ENCODE assay signal across 8 mouse cellular contexts in the genomic region with DNA sequence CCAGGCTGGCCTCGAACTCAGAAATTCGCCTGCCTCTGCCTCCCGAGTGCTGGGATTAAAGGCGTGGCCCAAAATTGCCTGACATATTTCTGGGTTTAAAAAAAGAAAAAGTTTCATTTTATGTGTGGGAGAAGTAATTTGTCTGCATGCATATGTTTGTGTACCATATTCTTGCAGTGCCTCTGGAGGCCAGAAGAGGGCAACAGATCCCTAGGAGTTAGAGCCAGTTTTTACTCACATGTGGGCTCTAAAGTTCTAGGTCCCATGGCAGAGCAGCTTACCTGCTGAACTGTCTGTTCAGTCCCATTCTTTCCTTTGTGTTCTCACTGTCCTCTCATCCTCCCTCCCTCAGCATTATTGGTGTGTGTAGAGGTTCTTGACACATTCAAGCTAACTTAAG. TPM values are rescaled to one million over a fixed set of nuclear protein-coding genes. Genes with fewer than 3 reads are reported as not detected.
A peak's percentile ranks its signal among the peaks of the same experiment; 100 is the strongest.
DNase-seq lines count a peak whose midpoint lies in the region; ATAC-seq and TF ChIP-seq lines count a peak whose summit lies in the region.

No protein-coding gene starts in this region.

- TF ChIP-seq EP300 in stomach, postnatal 0 days (optimal IDR thresholded peaks at IDR 0.05), result no peak

- H3K27ac ChIP-seq in midbrain, embryonic 14.5 days (replicated peaks; ENCODE audit: low read depth, low read length), result no peak overlapping the region
- H3K27ac ChIP-seq in midbrain, embryonic 13.5 days, result no peak overlapping the region
- H3K27ac ChIP-seq in bone marrow, adult 2 months (ENCODE audit: control insufficient read depth, insufficient read depth, low read depth, low read length, poor library complexity), result no peak overlapping the region
- H3K27ac ChIP-seq in stomach, postnatal 0 days (replicated peaks), result no peak overlapping the region

- TF ChIP-seq CTCF in bone marrow, adult 2 months (IDR thresholded peaks at IDR 0.05; ENCODE audit: control insufficient read depth, insufficient read depth, low read length), result 0 out of 2 replicates have a peak, but pooled peaks have one; percentile 14
- TF ChIP-seq CTCF in stomach, postnatal 0 days (IDR thresholded peaks at IDR 0.05; ENCODE audit: low read depth), result peak; percentile 78

- H3K9me3 ChIP-seq in midbrain, embryonic 14.5 days (ENCODE audit: control insufficient read depth, low read length), result no peaks in the 10 kb centered on the region
- no peaks in the 10 kb centered on the region for H3K9me3 ChIP-seq in midbrain, embryonic 13.5 days
- no peaks in the 10 kb centered on the region for H3K9me3 ChIP-seq in stomach, postnatal 0 days (ENCODE audit: control insufficient read depth, low read length)

- H3K27me3 ChIP-seq in midbrain, embryonic 14.5 days (ENCODE audit: control insufficient read depth, insufficient read depth, low read length), result no peaks in the 10 kb centered on the region
- no peaks in the 10 kb centered on the region for H3K27me3 ChIP-seq in midbrain, embryonic 13.5 days
- no peaks in the 10 kb centered on the region for H3K27me3 ChIP-seq in stomach, postnatal 0 days (ENCODE audit: control insufficient read depth, insufficient read depth, low read length)

- ATAC-seq in midbrain, embryonic 14.5 days (ENCODE audit: low FRiP score, low TSS enrichment), result no peak
- no peak for ATAC-seq in midbrain, embryonic 13.5 days
- ATAC-seq in stomach, postnatal 0 days (ENCODE audit: low FRiP score, low TSS enrichment), result no peak

- H3K4me1 ChIP-seq in midbrain, embryonic 14.5 days (ENCODE audit: control insufficient read depth, insufficient read depth, low read length), result no peaks in the 10 kb centered on the region
- H3K4me1 ChIP-seq in midbrain, embryonic 13.5 days (replicated peaks), result no peaks in the 10 kb centered on the region
- no peaks in the 10 kb centered on the region for H3K4me1 ChIP-seq in bone marrow, adult 2 months (ENCODE audit: control insufficient read depth, insufficient read depth, low read length)
- H3K4me1 ChIP-seq in stomach, postnatal 0 days (replicated peaks; ENCODE audit: control insufficient read depth, insufficient read depth), result no peaks in the 10 kb centered on the region

- TF ChIP-seq POLR2A in bone marrow, adult 2 months (IDR thresholded peaks at IDR 0.05; ENCODE audit: borderline replicate concordance, control insufficient read depth, low read depth, low read length), result no peak

- no peak overlapping the region for H3K4me3 ChIP-seq in midbrain, embryonic 14.5 days (replicated peaks; ENCODE audit: low read depth, low read length)
- H3K4me3 ChIP-seq in midbrain, embryonic 13.5 days (replicated peaks), result no peak overlapping the region
- H3K4me3 ChIP-seq in bone marrow, adult 2 months (replicated peaks; ENCODE audit: control insufficient read depth, low read depth, low read length), result no peak overlapping the region
- no peak overlapping the region for H3K4me3 ChIP-seq in stomach, postnatal 0 days (ENCODE audit: low read depth, low read length)

- peak; percentile 13 to 30 for DNase-seq in frontal cortex, postnatal 36 days (ENCODE audit: low spot score in 2 of 2)
- DNase-seq in frontal cortex, postnatal 25 days (ENCODE audit: low spot score in 2 of 2), result no peak
- DNase-seq in midbrain, embryonic 14.5 days, result peak; percentile 66
- DNase-seq in lung, adult 18-20 months, result peak; percentile 10 to 24
- DNase-seq in stomach, postnatal 0 days (ENCODE audit: low spot score), result peak; percentile 30
- DNase-seq in gastrocnemius, postnatal 25 days, result no peak

- H3K36me3 ChIP-seq in midbrain, embryonic 14.5 days (ENCODE audit: control insufficient read depth, insufficient read depth, low read length), result peaks cover 78% of the 10 kb centered on the region
- H3K36me3 ChIP-seq in midbrain, embryonic 13.5 days, result peaks cover 89% of the 10 kb centered on the region
- peaks cover 33% of the 10 kb centered on the region for H3K36me3 ChIP-seq in stomach, postnatal 0 days (ENCODE audit: control insufficient read depth, insufficient read depth, low read length)

- 93% methylated on average over 4 of the region's 4 CpGs for WGBS in midbrain, embryonic 14.5 days
- 94% methylated on average over 4 of the region's 4 CpGs for WGBS in midbrain, embryonic 13.5 days
- WGBS in bone marrow, adult 2 months, result 80% methylated on average over 4 of the region's 4 CpGs
- 91% methylated on average over 4 of the region's 4 CpGs for WGBS in stomach, postnatal 0 days

- no peak overlapping the region for H3K9ac ChIP-seq in midbrain, embryonic 14.5 days (replicated peaks; ENCODE audit: low read length)
- H3K9ac ChIP-seq in midbrain, embryonic 13.5 days (replicated peaks), result no peak overlapping the region
- H3K9ac ChIP-seq in stomach, postnatal 0 days (ENCODE audit: low read length), result no peak overlapping the region

- H3K4me2 ChIP-seq in midbrain, embryonic 14.5 days (ENCODE audit: low read length), result no peak overlapping the region
- no peak overlapping the region for H3K4me2 ChIP-seq in midbrain, embryonic 13.5 days (replicated peaks)
- H3K4me2 ChIP-seq in stomach, postnatal 0 days (replicated peaks; ENCODE audit: low read depth), result no peak overlapping the region

RNA-seq across cellular contexts. Expression of gene Luc7l, which starts 24.0 kb away (rescaled TPM):
- 85.7 and 119 TPM in 2 replicates for polyA plus RNA-seq in midbrain, embryonic 14.5 days (2014; fragmentation: Nextera tagmentation; extraction: Ambion mirVana)
- polyA plus RNA-seq in midbrain, embryonic 13.5 days (2015; fragmentation: Nextera tagmentation; extraction: Ambion mirVana), result 121 and 126 TPM in 2 replicates
- 45.6 and 59.8 TPM in 2 replicates for polyA plus RNA-seq in bone marrow, adult 2 months (2011; ENCODE audit: insufficient read depth, insufficient read length, low replicate concordance, missing spikeins)
- 42.9 and 46.2 TPM in 2 replicates for polyA plus RNA-seq in stomach, postnatal 0 days (2015; fragmentation: Nextera tagmentation; extraction: Ambion mirVana)
- total RNA-seq in gastrocnemius, postnatal 25 days (2021), result 10 to 100 TPM; 11.1 to 11.3 TPM

RNA-seq across cellular contexts. Expression of gene Fam234a, which starts 32.7 kb away (rescaled TPM):
- polyA plus RNA-seq in midbrain, embryonic 14.5 days (2014; fragmentation: Nextera tagmentation; extraction: Ambion mirVana), result 22.1 and 29.1 TPM in 2 replicates
- 25.3 and 31.0 TPM in 2 replicates for polyA plus RNA-seq in midbrain, embryonic 13.5 days (2015; fragmentation: Nextera tagmentation; extraction: Ambion mirVana)
- polyA plus RNA-seq in bone marrow, adult 2 months (2011; ENCODE audit: insufficient read depth, insufficient read length, low replicate concordance, missing spikeins), result 4.7 and 9.0 TPM in 2 replicates
- polyA plus RNA-seq in stomach, postnatal 0 days (2015; fragmentation: Nextera tagmentation; extraction: Ambion mirVana), result 98.0 and 99.1 TPM in 2 replicates
- 10 to 100 TPM; 61.0 to 71.0 TPM for total RNA-seq in gastrocnemius, postnatal 25 days (2021)

Comparison
In these comparisons a context has a peak if more than half of its experiments do, and no peak if none do; other contexts are left out.
1. DNase-seq: peak in frontal cortex, postnatal 36 days (2 of 2), midbrain, embryonic 14.5 days (single experiment), lung, adult 18-20 months (2 of 2) and stomach, postnatal 0 days (single experiment); none in frontal cortex, postnatal 25 days (0 of 2) and gastrocnemius, postnatal 25 days (single experiment).